Mouse (Mus musculus) olfactory bulb, adult 2 months (tissue): ENCODE data around the gene Mgarp.

ENCODE experiments used
- CTCF ChIP-seq: fragments of 200-500 bp; IDR thresholded peaks from 2 replicates; pipeline ENCODE4 v1.5.1; 2012; ENCODE audit warnings: low read depth, mild to moderate bottlenecking, low read length, moderate library complexity; ENCODE audit not compliant: insufficient read depth
- POLR2A ChIP-seq: fragments of 200-500 bp; IDR thresholded peaks from 2 replicates; pipeline ENCODE4 v1.6.1; 2012; ENCODE audit warnings: mild to moderate bottlenecking, low read depth, low read length, moderate library complexity; ENCODE audit not compliant: insufficient read depth

GRCm38 (mm10) chr3:51348646-51349238 lies 47.8 kb downstream of the Mgarp start:
- no peak for TF ChIP-seq CTCF
- TF ChIP-seq POLR2A: no peak
